Mouse (Mus musculus) heart, embryonic 12.5 days (tissue): ENCODE data around the gene Hoxd9. TPM values are rescaled to one million over a fixed set of nuclear protein-coding genes. Genes with fewer than 3 reads are reported as not detected.

Source experiments
- ATAC-seq: fragments of 200-750 bp; cut with Nextera tagmentation; 2 replicates; pipeline ENCODE4 v1.8.0; 2017; ENCODE audit warnings: moderate TSS enrichment, moderate library complexity; ENCODE audit not compliant: insufficient number of reproducible peaks, low FRiP score
- H3K27ac ChIP-seq: fragments of 300-500 bp; sonication (generic); 2 replicates; pipeline ENCODE4 v1.5.1; 2016; ENCODE audit warnings: mild to moderate bottlenecking, moderate library complexity; ENCODE audit not compliant: poor library complexity, severe bottlenecking
- H3K27me3 ChIP-seq: fragments of 300-500 bp; sonication (generic); replicated peaks from 2 replicates; pipeline ENCODE4 v1.6.1; 2016; ENCODE audit warnings: mild to moderate bottlenecking, moderate library complexity
- H3K36me3 ChIP-seq: fragments of 300-500 bp; sonication (generic); 2 replicates; pipeline ENCODE4 v1.6.1; 2016; ENCODE audit warnings: mild to moderate bottlenecking, moderate library complexity
- H3K4me1 ChIP-seq: fragments of 300-500 bp; sonication (generic); replicated peaks from 2 replicates; pipeline ENCODE4 v1.6.1; 2016; ENCODE audit warnings: mild to moderate bottlenecking
- H3K4me2 ChIP-seq: fragments of 300-500 bp; sonication (generic); 2 replicates; pipeline ENCODE4 v1.6.1; 2016; ENCODE audit warnings: mild to moderate bottlenecking, moderate library complexity
- H3K4me3 ChIP-seq: fragments of 300-500 bp; sonication (generic); 2 replicates; pipeline ENCODE4 v1.5.1; 2016; ENCODE audit warnings: mild to moderate bottlenecking
- H3K9ac ChIP-seq: fragments of 300-500 bp; sonication (generic); 2 replicates; pipeline ENCODE4 v1.6.1; 2016; ENCODE audit warnings: mild to moderate bottlenecking, moderate library complexity
- H3K9me3 ChIP-seq: fragments of 300-500 bp; sonication (generic); replicated peaks from 2 replicates; pipeline ENCODE4 v1.6.1; 2016; ENCODE audit warnings: mild to moderate bottlenecking, moderate library complexity
- WGBS: fragments of 180-500 bp; shearing (Covaris S2); methylation state at CpG from one replicate; pipeline ENCODE4 v1.1.7; 2016; 5-methylcytosine and 5-hydroxymethylcytosine counted together
- microRNA counts: library from miRNA; unstranded; fragments of <30 nt; microRNA quantifications from one replicate; lab custom pipeline; 2017
- microRNA-seq: library from miRNA; unstranded; fragments of <30 nt; microRNA quantifications from one replicate; pipeline ENCODE4, GENCODE M21; 2017
- polyA plus RNA-seq: library from polyadenylated mRNA; unstranded; fragments of >200 nt; fragmentation: Nextera tagmentation; extraction: Ambion mirVana; gene quantifications from 2 replicates; pipeline ENCODE4 v1.2.1, GENCODE M21; 2016

Gene Hoxd9
- polyA plus RNA-seq, 1 experiment from 2014 or later = 0.08 TPM

GRCm38 (mm10) chr2:74749337-74750121 lies 52.0 kb downstream of the Hoxd9 start:
- peak overlapping the region; percentile 31 for H3K4me3 ChIP-seq
- no peak overlapping the region for H3K27ac ChIP-seq
- peaks cover 94% of the 10 kb centered on the region for H3K27me3 ChIP-seq
- under 1% methylated on average over 47 of the region's 47 CpGs for WGBS
- peak; percentile 62; the same call in 1 of the 2 replicates for ATAC-seq
- no peaks in the 10 kb centered on the region for H3K9me3 ChIP-seq
- H3K4me1 ChIP-seq = peaks cover 22% of the 10 kb centered on the region
- H3K9ac ChIP-seq = no peak overlapping the region
- peak overlapping the region; percentile 62 for H3K4me2 ChIP-seq
- H3K36me3 ChIP-seq = no peaks in the 10 kb centered on the region

MicroRNA genes within 50 kb of the gene (microRNA counts, 519-probe panel; counts per million panel counts)
- not detected for microRNA mmu-miR-10b (lab: Ali Mortazavi, UCI)

Small RNA genes lying within 50 kb of the gene (microRNA-seq; reads per million reads assigned to microRNA genes)
- gene Gm44463 (not detected), gene Mir10b (364 reads per million, percentile 69 among the genes with 10 or more reads in this experiment)

Other genes with a start within 250 kb of the Hoxd9 start
- gene Lnpk, start 118.3 kb upstream of the Hoxd9 start, polyA plus RNA-seq = 28.0 and 30.6 TPM in 2 replicates
- not detected in 2 replicates for gene Evx2, start 38.2 kb upstream of the Hoxd9 start, polyA plus RNA-seq
- 0.09 and 0.12 TPM in 2 replicates for gene Hoxd13, start 29.4 kb upstream of the Hoxd9 start, polyA plus RNA-seq
- 0.14 and 0.15 TPM in 2 replicates for gene Hoxd12, start 22.7 kb upstream of the Hoxd9 start, polyA plus RNA-seq
- gene Hoxd11, start 18.2 kb upstream of the Hoxd9 start, polyA plus RNA-seq = not detected in 2 replicates
- gene Hoxd10, start 5.8 kb upstream of the Hoxd9 start, polyA plus RNA-seq = 0.10 TPM in 1 of 2 replicates, not detected in the other
- gene Hoxd8, start 6.9 kb downstream of the Hoxd9 start, polyA plus RNA-seq = 0.10 and 0.37 TPM in 2 replicates
- gene Hoxd3, start 14.2 kb downstream of the Hoxd9 start, polyA plus RNA-seq = 2.5 and 3.1 TPM in 2 replicates
- gene Hoxd4, start 14.2 kb downstream of the Hoxd9 start, polyA plus RNA-seq = 0.19 TPM in 1 of 2 replicates, not detected in the other
- gene Gm28230, start 29.0 kb downstream of the Hoxd9 start, polyA plus RNA-seq = 0.08 TPM in 1 of 2 replicates, not detected in the other
- not detected in 2 replicates for gene Hoxd1, start 65.3 kb downstream of the Hoxd9 start, polyA plus RNA-seq
- 154 and 168 TPM in 2 replicates for gene Mtx2, start 128.1 kb downstream of the Hoxd9 start, polyA plus RNA-seq